Mouse (Mus musculus) embryonic facial prominence, embryonic 11.5 days (tissue): ENCODE measurements around the gene Aldh1b1. TPM values are rescaled to one million over a fixed set of nuclear protein-coding genes. Genes with fewer than 3 reads are reported as not detected.

Experiments used
- ATAC-seq: fragments of 200-750 bp; cut with Nextera tagmentation; replicated peaks from 2 replicates; pipeline ENCODE4 v1.8.0; 2017; ENCODE audit warnings: low read depth; ENCODE audit not compliant: insufficient number of reproducible peaks, low FRiP score, low TSS enrichment
- DNase-seq: peaks from one replicate; pipeline ENCODE4 v3.0.0-alpha.2; 2015; ENCODE audit warnings: low spot score
- H3K27ac ChIP-seq: fragments of 300-500 bp; sonication (generic); replicated peaks from 2 replicates; pipeline ENCODE4 v1.5.1; 2014; ENCODE audit warnings: mild to moderate bottlenecking, low read depth, low read length, control low read depth
- H3K27me3 ChIP-seq: fragments of 300-500 bp; sonication (generic); 2 replicates; pipeline ENCODE4 v1.6.1; 2014; ENCODE audit warnings: mild to moderate bottlenecking, low read length, moderate library complexity, mixed read lengths; ENCODE audit not compliant: control insufficient read depth, insufficient read depth
- H3K36me3 ChIP-seq: fragments of 300-500 bp; sonication (generic); replicated peaks from 2 replicates; pipeline ENCODE4 v1.6.1; 2014; ENCODE audit warnings: low read depth, mild to moderate bottlenecking, low read length, moderate library complexity, mixed read lengths; ENCODE audit not compliant: control insufficient read depth, insufficient read depth
- H3K4me1 ChIP-seq: fragments of 300-500 bp; sonication (generic); 2 replicates; pipeline ENCODE4 v1.6.1; 2014; ENCODE audit warnings: low read length, mixed read lengths; ENCODE audit not compliant: control insufficient read depth, insufficient read depth
- H3K4me2 ChIP-seq: fragments of 300-500 bp; sonication (generic); 2 replicates; pipeline ENCODE4 v1.6.1; 2014; ENCODE audit warnings: low read depth, mild to moderate bottlenecking, control low read depth, low read length, moderate library complexity
- H3K4me3 ChIP-seq: fragments of 300-500 bp; sonication (generic); 2 replicates; pipeline ENCODE4 v1.5.1; 2014; ENCODE audit warnings: low read depth, low read length, control low read depth
- H3K9ac ChIP-seq: fragments of 300-500 bp; sonication (generic); replicated peaks from 2 replicates; pipeline ENCODE4 v1.6.1; 2014; ENCODE audit warnings: mild to moderate bottlenecking, control low read depth, low read length
- H3K9me3 ChIP-seq: fragments of 300-500 bp; sonication (generic); replicated peaks from 2 replicates; pipeline ENCODE4 v1.6.1; 2016; ENCODE audit warnings: mild to moderate bottlenecking, low read length, inconsistent platforms, mixed read lengths; ENCODE audit not compliant: control insufficient read depth
- WGBS: fragments of 180-500 bp; shearing (Covaris S2); extraction: QIAGEN DNeasy Blood & Tissue Kit; methylation state at CpG from one replicate; pipeline ENCODE4 v1.1.7; 2014; 5-methylcytosine and 5-hydroxymethylcytosine counted together
- polyA plus RNA-seq: library from polyadenylated mRNA; unstranded; fragments of >200 nt; fragmentation: Nextera tagmentation; extraction: Ambion mirVana; gene quantifications from 2 replicates; pipeline ENCODE4 v1.2.1, GENCODE M21; 2014

Gene Aldh1b1
- polyA plus RNA-seq, result 2.0 and 2.3 TPM in 2 replicates

- ATAC-seq, result peak; percentile 80
- peaks cover 2% of the 10 kb centered on the region; the same call in 1 of the 2 replicates for H3K27me3 ChIP-seq
- no peaks in the 10 kb centered on the region for H3K9me3 ChIP-seq
- 0% methylated on average over 26 of the region's 26 CpGs for WGBS
- peak; percentile 82 for DNase-seq
- peak within 1 kb of the TSS; percentile 53 for H3K9ac ChIP-seq
- no peaks in the 10 kb centered on the region for H3K36me3 ChIP-seq
- peak within 1 kb of the TSS; percentile 43 for H3K4me3 ChIP-seq
- H3K4me1 ChIP-seq, result peaks cover 3% of the 10 kb centered on the region; the same call in 1 of the 2 replicates
- H3K4me2 ChIP-seq, result peak within 1 kb of the TSS; percentile 79
- no peak within 1 kb of the TSS for H3K27ac ChIP-seq
Measured at GRCm38 (mm10) chr4:45798964-45799363, at the start of gene Aldh1b1. TSS of gene Aldh1b1 (plus strand) at chr4:45799022.

- WGBS, result 86% methylated on average over 10 of the region's 10 CpGs
- no peak for DNase-seq
Measured at GRCm38 (mm10) chr4:45749449-45749848, 49.4 kb upstream of the Aldh1b1 start.

GRCm38 (mm10) chr4:45750477-45750876 lies 48.3 kb upstream of the Aldh1b1 start:
- H3K27ac ChIP-seq, result no peak overlapping the region
- ATAC-seq (no peak), DNase-seq (no peak)
- H3K36me3 ChIP-seq, result no peaks in the 10 kb centered on the region
- H3K9ac ChIP-seq, result no peak overlapping the region
- no peaks in the 10 kb centered on the region for H3K9me3 ChIP-seq
- WGBS, result 85% methylated on average over 6 of the region's 6 CpGs
- H3K4me3 ChIP-seq, result no peak overlapping the region
- no peak overlapping the region for H3K4me2 ChIP-seq
- no peaks in the 10 kb centered on the region for H3K27me3 ChIP-seq
- 0 out of 2 replicates have a peak, but pooled peaks cover 5% of the 10 kb centered on the region for H3K4me1 ChIP-seq

More at GRCm38 (mm10) chr4:45749449-45749848, 49.4 kb upstream of the Aldh1b1 start:
- Histone ChIP-seq H3K4me2 (no peak overlapping the region), H3K27me3 (no peaks in the 10 kb centered on the region), H3K4me1 (0 out of 2 replicates have a peak, but pooled peaks cover 5% of the 10 kb centered on the region), H3K9me3 (no peaks in the 10 kb centered on the region), H3K36me3 (no peaks in the 10 kb centered on the region), H3K4me3 (no peak overlapping the region), H3K27ac (no peak overlapping the region), H3K9ac (no peak overlapping the region)
- no peak for ATAC-seq

- H3K27me3 ChIP-seq, result no peaks in the 10 kb centered on the region
- 47% methylated on average over 6 of the region's 6 CpGs for WGBS
- no peak for ATAC-seq
- no peaks in the 10 kb centered on the region for H3K9me3 ChIP-seq
- no peak overlapping the region for H3K4me3 ChIP-seq
- no peak overlapping the region for H3K27ac ChIP-seq
- no peaks in the 10 kb centered on the region for H3K36me3 ChIP-seq
- DNase-seq, result no peak
- 0 out of 2 replicates have a peak, but pooled peaks cover 8% of the 10 kb centered on the region for H3K4me1 ChIP-seq
- no peak overlapping the region for H3K9ac ChIP-seq
- H3K4me2 ChIP-seq, result no peak overlapping the region
Measured at GRCm38 (mm10) chr4:45753211-45753809, 45.5 kb upstream of the Aldh1b1 start.

GRCm38 (mm10) chr4:45754171-45754570 lies 44.7 kb upstream of the Aldh1b1 start:
- no peak overlapping the region for H3K4me3 ChIP-seq
- no peak overlapping the region for H3K27ac ChIP-seq
- WGBS, result 80% methylated on average over 4 of the region's 4 CpGs
- 0 out of 2 replicates have a peak, but pooled peaks cover 8% of the 10 kb centered on the region for H3K4me1 ChIP-seq
- no peak for DNase-seq
- H3K27me3 ChIP-seq, result no peaks in the 10 kb centered on the region
- ATAC-seq, result no peak
- no peak overlapping the region for H3K9ac ChIP-seq
- H3K36me3 ChIP-seq, result no peaks in the 10 kb centered on the region
- no peaks in the 10 kb centered on the region for H3K9me3 ChIP-seq
- no peak overlapping the region for H3K4me2 ChIP-seq

- no peaks in the 10 kb centered on the region for H3K27me3 ChIP-seq
- WGBS, result 68% methylated on average over 9 of the region's 9 CpGs
Measured at GRCm38 (mm10) chr4:45755097-45755496, 43.7 kb upstream of the Aldh1b1 start.

GRCm38 (mm10) chr4:45755881-45756280 lies 42.9 kb upstream of the Aldh1b1 start:
- no peaks in the 10 kb centered on the region for H3K27me3 ChIP-seq
- H3K36me3 ChIP-seq, result no peaks in the 10 kb centered on the region
- no peak overlapping the region for H3K4me2 ChIP-seq
- H3K9me3 ChIP-seq, result no peaks in the 10 kb centered on the region
- ATAC-seq, result no peak
- 0 out of 2 replicates have a peak, but pooled peaks cover 8% of the 10 kb centered on the region for H3K4me1 ChIP-seq
- WGBS, result 62% methylated on average over 17 of the region's 17 CpGs
- no peak overlapping the region for H3K9ac ChIP-seq
- DNase-seq, result no peak
- no peak overlapping the region for H3K27ac ChIP-seq
- no peak overlapping the region for H3K4me3 ChIP-seq

More at GRCm38 (mm10) chr4:45755097-45755496, 43.7 kb upstream of the Aldh1b1 start:
- no peak overlapping the region for H3K9ac ChIP-seq
- no peak overlapping the region for H3K27ac ChIP-seq
- H3K4me2 ChIP-seq, result no peak overlapping the region
- ATAC-seq (no peak), DNase-seq (no peak)
- 0 out of 2 replicates have a peak, but pooled peaks cover 8% of the 10 kb centered on the region for H3K4me1 ChIP-seq
- H3K4me3 ChIP-seq, result no peak overlapping the region
- no peaks in the 10 kb centered on the region for H3K9me3 ChIP-seq
- no peaks in the 10 kb centered on the region for H3K36me3 ChIP-seq

- H3K9ac ChIP-seq, result no peak overlapping the region
- no peak overlapping the region for H3K4me3 ChIP-seq
- 0 out of 2 replicates have a peak, but pooled peaks cover 8% of the 10 kb centered on the region for H3K4me1 ChIP-seq
- H3K4me2 ChIP-seq, result no peak overlapping the region
- WGBS, result 33% methylated on average over 5 of the region's 5 CpGs
- H3K9me3 ChIP-seq, result no peaks in the 10 kb centered on the region
- no peaks in the 10 kb centered on the region for H3K27me3 ChIP-seq
- no peak for ATAC-seq
- H3K27ac ChIP-seq, result no peak overlapping the region
- DNase-seq, result no peak
- no peaks in the 10 kb centered on the region for H3K36me3 ChIP-seq
Measured at GRCm38 (mm10) chr4:45757941-45758340, 40.9 kb upstream of the Aldh1b1 start.
